Mouse (Mus musculus): ENCODE measurements at regions not wholly inside any gene's neighbourhood (a gene's known extent, or its start where the extent isn't known, plus 50 kb on each side); places are given as distances from the start of the nearest gene placed in this dataset.

- TF ChIP-seq MAX (IDR thresholded peaks at IDR 0.05) (no peak), CTCF (IDR thresholded peaks at IDR 0.05; ENCODE audit: control insufficient read depth, insufficient read depth, insufficient read length) (no peak), FOSL1 (IDR thresholded peaks at IDR 0.05; ENCODE audit: insufficient read depth, low read length, poor library complexity, severe bottlenecking) (no peak), USF1 (IDR thresholded peaks at IDR 0.05; ENCODE audit: low read depth) (no peak)
These were observed 280.8 kb upstream of the Eef2kmt start for GRCm38 (mm10) chr16:5536515-5536972.
